In genomic region chr4:29482407-29482806, GRCm38 (mm10) we compare ENCODE assay signal across 24 mouse cellular contexts.
A peak's percentile ranks its signal among the peaks of the same experiment; 100 is the strongest.
DNase-seq lines count a peak whose midpoint lies in the region; ATAC-seq and TF ChIP-seq lines count a peak whose summit lies in the region.
"Had no signal": no experiment of that assay in that cellular context is flagged by ENCODE, and none has a peak within 500 bp of the region (broad histone marks: within the 10 kb centered on the region; RNA-seq: fewer than 3 reads in every experiment).

No protein-coding gene starts in this region.

- H3K27me3 ChIP-seq in hindbrain, embryonic 16.5 days (replicated peaks; ENCODE audit: control insufficient read depth, insufficient read depth, low read length), result no peaks in the 10 kb centered on the region
- no peaks in the 10 kb centered on the region for H3K27me3 ChIP-seq in hindbrain, embryonic 12.5 days
- no peaks in the 10 kb centered on the region for H3K27me3 ChIP-seq in midbrain, postnatal 0 days (ENCODE audit: insufficient read depth, low read length)
- no peaks in the 10 kb centered on the region for H3K27me3 ChIP-seq in midbrain, embryonic 15.5 days (replicated peaks)
- H3K27me3 ChIP-seq: forebrain, embryonic 13.5 days; heart, embryonic 13.5 days; hindbrain, embryonic 13.5 days had no signal

- no peak overlapping the region for H3K27ac ChIP-seq in hindbrain, embryonic 16.5 days (ENCODE audit: low read depth, low read length)
- no peak overlapping the region for H3K27ac ChIP-seq in hindbrain, embryonic 12.5 days
- H3K27ac ChIP-seq in midbrain, postnatal 0 days (ENCODE audit: low read depth, low read length), result no peak overlapping the region
- no peak overlapping the region for H3K27ac ChIP-seq in midbrain, embryonic 15.5 days
- H3K27ac ChIP-seq: forebrain, embryonic 10.5 days; forebrain, embryonic 13.5 days; gastrocnemius, adult 2 months; heart, adult 2 months; heart, embryonic 10.5 days; heart, embryonic 13.5 days; hindbrain, embryonic 13.5 days had no signal

- H3K4me3 ChIP-seq in hindbrain, embryonic 16.5 days (ENCODE audit: low read length), result no peak overlapping the region
- no peak overlapping the region for H3K4me3 ChIP-seq in hindbrain, embryonic 12.5 days
- H3K4me3 ChIP-seq in midbrain, postnatal 0 days (ENCODE audit: low read depth, low read length), result no peak overlapping the region
- no peak overlapping the region for H3K4me3 ChIP-seq in midbrain, embryonic 15.5 days
- H3K4me3 ChIP-seq: forebrain, embryonic 10.5 days; forebrain, embryonic 13.5 days; gastrocnemius, adult 2 months; heart, adult 2 months; heart, embryonic 10.5 days; heart, embryonic 13.5 days; hindbrain, embryonic 13.5 days had no signal

- no peak for TF ChIP-seq CTCF in midbrain, postnatal 0 days (IDR thresholded peaks at IDR 0.05)

- WGBS in hindbrain, embryonic 16.5 days, result 79% methylated on average over 2 of the region's 2 CpGs
- 87% methylated on average over 2 of the region's 2 CpGs for WGBS in hindbrain, embryonic 12.5 days
- WGBS in midbrain, postnatal 0 days, result 87% methylated on average over 2 of the region's 2 CpGs
- 91% methylated on average over 2 of the region's 2 CpGs for WGBS in midbrain, embryonic 15.5 days

- no peak overlapping the region for H3K9ac ChIP-seq in hindbrain, embryonic 16.5 days (ENCODE audit: low read depth, low read length)
- no peak overlapping the region for H3K9ac ChIP-seq in hindbrain, embryonic 12.5 days
- no peak overlapping the region for H3K9ac ChIP-seq in midbrain, postnatal 0 days (replicated peaks; ENCODE audit: low read length, poor library complexity, severe bottlenecking)
- no peak overlapping the region for H3K9ac ChIP-seq in midbrain, embryonic 15.5 days
- H3K9ac ChIP-seq: forebrain, embryonic 13.5 days; heart, embryonic 13.5 days; hindbrain, embryonic 13.5 days had no signal

- H3K4me1 ChIP-seq in hindbrain, embryonic 16.5 days (ENCODE audit: control insufficient read depth, insufficient read depth, low read depth, low read length), result no peaks in the 10 kb centered on the region
- H3K4me1 ChIP-seq in hindbrain, embryonic 12.5 days, result no peaks in the 10 kb centered on the region
- H3K4me1 ChIP-seq in midbrain, postnatal 0 days (ENCODE audit: insufficient read depth, low read length), result no peaks in the 10 kb centered on the region
- H3K4me1 ChIP-seq in midbrain, embryonic 15.5 days, result no peaks in the 10 kb centered on the region
- H3K4me1 ChIP-seq: forebrain, embryonic 10.5 days; forebrain, embryonic 13.5 days; heart, embryonic 10.5 days; heart, embryonic 13.5 days; hindbrain, embryonic 13.5 days had no signal

- intact Hi-C loops in gastrocnemius, postnatal 36 days (cut with DNase I), result no loop called here

- H3K36me3 ChIP-seq in hindbrain, embryonic 16.5 days (ENCODE audit: control insufficient read depth, insufficient read depth, low read length), result no peaks in the 10 kb centered on the region
- no peaks in the 10 kb centered on the region for H3K36me3 ChIP-seq in hindbrain, embryonic 12.5 days
- no peaks in the 10 kb centered on the region for H3K36me3 ChIP-seq in midbrain, postnatal 0 days (ENCODE audit: insufficient read depth, low read length)
- H3K36me3 ChIP-seq in midbrain, embryonic 15.5 days (replicated peaks), result no peaks in the 10 kb centered on the region
- H3K36me3 ChIP-seq: forebrain, embryonic 10.5 days; heart, embryonic 10.5 days; heart, embryonic 13.5 days; hindbrain, embryonic 13.5 days had no signal

- peak; percentile 60 for DNase-seq in midbrain, postnatal 0 days (ENCODE audit: low spot score)
- DNase-seq in NIH3T3 (ENCODE audit: low read depth), result peak; percentile 53
- DNase-seq in retina, postnatal 7 days (ENCODE audit: low read depth, low spot score), result peak; percentile 17
- DNase-seq in gastrocnemius, postnatal 36 days, result no peak
- no peak for DNase-seq in frontal cortex, postnatal 36 days (ENCODE audit: low spot score in 2 of 2)
- DNase-seq: adrenal gland, adult 2 months; adrenal gland, postnatal 14 days; cerebellum, adult 18-20 months; cerebellum, adult 9-11 months; gastrocnemius, adult 2 months; gastrocnemius, postnatal 25 days; heart, adult 2 months; heart, postnatal 14 days; heart, postnatal 4 days had no signal

- H3K9me3 ChIP-seq in hindbrain, embryonic 16.5 days (ENCODE audit: control insufficient read depth, low read length), result no peaks in the 10 kb centered on the region
- H3K9me3 ChIP-seq in hindbrain, embryonic 12.5 days (replicated peaks), result no peaks in the 10 kb centered on the region
- H3K9me3 ChIP-seq in midbrain, postnatal 0 days (ENCODE audit: low read length), result no peaks in the 10 kb centered on the region
- no peaks in the 10 kb centered on the region for H3K9me3 ChIP-seq in midbrain, embryonic 15.5 days
- H3K9me3 ChIP-seq: forebrain, embryonic 10.5 days; forebrain, embryonic 13.5 days; heart, embryonic 10.5 days; heart, embryonic 13.5 days; hindbrain, embryonic 13.5 days had no signal

- ATAC-seq in hindbrain, embryonic 16.5 days, result peak; percentile 52; the same call in 1 of the 2 replicates
- no peak for ATAC-seq in hindbrain, embryonic 12.5 days (ENCODE audit: low FRiP score)
- no peak for ATAC-seq in midbrain, postnatal 0 days (ENCODE audit: low FRiP score)
- ATAC-seq in midbrain, embryonic 15.5 days (replicated peaks), result no peak
- ATAC-seq: forebrain, embryonic 13.5 days; forebrain, embryonic 16.5 days; intestine, postnatal 0 days had no signal

- no peak overlapping the region for H3K4me2 ChIP-seq in hindbrain, embryonic 16.5 days (ENCODE audit: low read length)
- H3K4me2 ChIP-seq in hindbrain, embryonic 12.5 days (replicated peaks), result no peak overlapping the region
- H3K4me2 ChIP-seq in midbrain, postnatal 0 days (ENCODE audit: low read depth, low read length, poor library complexity, severe bottlenecking), result no peak overlapping the region
- no peak overlapping the region for H3K4me2 ChIP-seq in midbrain, embryonic 15.5 days
- H3K4me2 ChIP-seq: forebrain, embryonic 13.5 days; heart, embryonic 13.5 days; hindbrain, embryonic 13.5 days had no signal

Comparison
In these comparisons a context has a peak if more than half of its experiments do, and no peak if none do; other contexts are left out.
1. DNase-seq: peak in midbrain, postnatal 0 days (single experiment), NIH3T3 (single experiment) and retina, postnatal 7 days (single experiment); none in gastrocnemius, postnatal 36 days (0 of 2) and frontal cortex, postnatal 36 days (0 of 2).